Mouse (Mus musculus) lung, postnatal 0 days (tissue): Measurements from ENCODE around the gene Pdss2. TPM values are rescaled to one million over a fixed set of nuclear protein-coding genes. Genes with fewer than 3 reads are reported as not detected.

Source experiments
- ATAC-seq: fragments of 200-750 bp; cut with Nextera tagmentation; 2 replicates; pipeline ENCODE4 v1.8.0; 2017; ENCODE audit warnings: moderate library complexity
- DNase-seq: peaks from one replicate; pipeline ENCODE4 v3.0.0-alpha.2; 2016; ENCODE audit warnings: low spot score
- H3K27ac ChIP-seq: fragments of 300-500 bp; sonication (generic); 2 replicates; pipeline ENCODE4 v1.5.1; 2014; ENCODE audit warnings: antibody characterized with exemption, mild to moderate bottlenecking, low read length, mixed read lengths
- H3K27me3 ChIP-seq: fragments of 300-500 bp; sonication (generic); replicated peaks from 2 replicates; pipeline ENCODE4 v1.6.1; 2014; ENCODE audit warnings: low read length, mixed read lengths; ENCODE audit not compliant: insufficient read depth
- H3K36me3 ChIP-seq: fragments of 300-500 bp; sonication (generic); 2 replicates; pipeline ENCODE4 v1.6.1; 2014; ENCODE audit warnings: low read length, mixed read lengths; ENCODE audit not compliant: insufficient read depth
- H3K4me1 ChIP-seq: fragments of 300-500 bp; sonication (generic); 2 replicates; pipeline ENCODE4 v1.6.1; 2014; ENCODE audit warnings: antibody characterized with exemption, low read depth, low read length, mixed read lengths; ENCODE audit not compliant: insufficient read depth
- H3K4me2 ChIP-seq: fragments of 300-500 bp; sonication (generic); replicated peaks from 2 replicates; pipeline ENCODE4 v1.6.1; 2014; ENCODE audit warnings: low read depth, mild to moderate bottlenecking, low read length, moderate library complexity, mixed read lengths
- H3K4me3 ChIP-seq: fragments of 300-500 bp; sonication (generic); 2 replicates; pipeline ENCODE4 v1.5.1; 2014; ENCODE audit warnings: low read depth, low read length
- H3K9ac ChIP-seq: fragments of 300-500 bp; sonication (generic); replicated peaks from 2 replicates; pipeline ENCODE4 v1.6.1; 2014; ENCODE audit warnings: low read depth, mild to moderate bottlenecking
- H3K9me3 ChIP-seq: fragments of 300-500 bp; sonication (generic); 2 replicates; pipeline ENCODE4 v1.6.1; 2016; ENCODE audit warnings: low read length, mixed read lengths
- CTCF ChIP-seq: IDR thresholded peaks from 2 replicates; pipeline ENCODE4 v1.5.1; 2016; ENCODE audit warnings: antibody characterized with exemption, mild to moderate bottlenecking
- EP300 ChIP-seq: IDR thresholded peaks from 2 replicates; pipeline ENCODE4 v1.6.1; 2016; ENCODE audit warnings: antibody characterized with exemption, mild to moderate bottlenecking, control low read depth
- WGBS: fragments of 180-500 bp; shearing (Covaris S2); extraction: QIAGEN DNeasy Blood & Tissue Kit; methylation state at CpG from one replicate; pipeline ENCODE4 v1.1.7; 2014; 5-methylcytosine and 5-hydroxymethylcytosine counted together
- polyA plus RNA-seq: library from polyadenylated mRNA; unstranded; fragments of >200 nt; fragmentation: Nextera tagmentation; extraction: Ambion mirVana; gene quantifications from 2 replicates; pipeline ENCODE4 v1.2.1, GENCODE M21; 2015

Pdss2 gene
- polyA plus RNA-seq, 1 experiment from 2014 or later = 4.5 TPM

DNA sequence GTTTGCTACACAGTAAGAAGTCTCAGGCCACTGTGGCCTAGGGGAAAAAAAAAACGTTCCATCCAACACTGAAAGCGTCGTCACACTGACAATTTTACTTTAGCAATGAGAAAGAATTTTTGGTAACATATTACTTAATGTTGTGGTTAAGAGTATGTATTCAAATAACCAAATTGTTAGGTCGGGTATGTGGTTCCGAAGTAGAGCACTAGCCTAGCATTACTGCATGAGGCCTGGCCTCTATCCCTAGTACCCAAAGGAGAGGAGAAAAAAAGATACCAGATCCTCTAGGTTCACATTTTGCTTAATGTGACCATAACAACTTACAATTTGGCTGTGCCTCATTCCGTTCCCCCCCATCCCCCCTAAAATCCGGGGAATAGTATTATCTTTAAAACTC is 807 bp upstream of the Pdss2 start:
- WGBS = 9% methylated on average over 7 of the region's 7 CpGs
- no peaks in the 10 kb centered on the region for H3K36me3 ChIP-seq
- no peaks in the 10 kb centered on the region for H3K27me3 ChIP-seq
- TF ChIP-seq EP300 (no peak), CTCF (no peak)
- DNase-seq = peak; percentile 53
- peaks cover 5% of the 10 kb centered on the region; the same call in 1 of the 2 replicates for H3K4me1 ChIP-seq
- H3K4me2 ChIP-seq = peak overlapping the region; percentile 96
- no peak for ATAC-seq
- peak overlapping the region; percentile 61 for H3K4me3 ChIP-seq
- H3K9ac ChIP-seq = peak overlapping the region; percentile 91
- peak overlapping the region; percentile 91 for H3K27ac ChIP-seq
- H3K9me3 ChIP-seq = no peaks in the 10 kb centered on the region

- Histone ChIP-seq H3K4me2 (peak overlapping the region; percentile 96), H3K27me3 (no peaks in the 10 kb centered on the region), H3K36me3 (no peaks in the 10 kb centered on the region), H3K4me1 (peaks cover 5% of the 10 kb centered on the region; the same call in 1 of the 2 replicates), H3K9me3 (no peaks in the 10 kb centered on the region), H3K9ac (peak overlapping the region; percentile 91), H3K4me3 (peak overlapping the region; percentile 61), H3K27ac (peak overlapping the region; percentile 91)
- WGBS = under 1% methylated on average over 25 of the region's 25 CpGs
- DNase-seq (no peak), ATAC-seq (peak; percentile 34)
- TF ChIP-seq EP300 (no peak), CTCF (no peak)
Measured at GRCm38 (mm10) chr10:43221659-43222058, 373 bp downstream of the Pdss2 start.

DNA sequence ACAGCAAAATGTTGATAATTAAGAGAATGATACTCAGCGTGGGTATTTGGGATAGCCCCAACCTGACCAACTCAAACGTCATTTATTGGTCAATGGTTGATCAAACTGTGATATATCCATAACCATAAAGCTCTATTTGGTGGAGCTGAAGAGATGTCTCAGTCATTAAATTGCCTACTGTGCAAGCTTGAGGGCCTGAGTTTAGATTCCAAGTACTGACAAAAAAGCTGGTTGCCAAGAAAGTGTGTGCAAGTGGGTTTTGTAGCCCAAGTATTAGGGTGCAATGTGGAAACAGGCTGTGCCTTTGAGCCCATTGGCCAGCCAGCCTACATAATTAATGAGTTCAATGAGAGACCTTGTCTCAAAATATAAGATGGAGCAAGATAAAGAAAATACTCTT is 2.1 kb downstream of the Pdss2 start:
- no peaks in the 10 kb centered on the region for H3K27me3 ChIP-seq
- TF ChIP-seq EP300 (no peak), CTCF (no peak)
- H3K4me3 ChIP-seq = no peak overlapping the region
- H3K9me3 ChIP-seq = no peaks in the 10 kb centered on the region
- ATAC-seq (no peak), DNase-seq (no peak)
- 89% methylated on average over 2 of the region's 2 CpGs for WGBS
- no peak overlapping the region for H3K27ac ChIP-seq
- H3K36me3 ChIP-seq = no peaks in the 10 kb centered on the region
- no peak overlapping the region for H3K9ac ChIP-seq
- peaks cover 5% of the 10 kb centered on the region; the same call in 1 of the 2 replicates for H3K4me1 ChIP-seq
- H3K4me2 ChIP-seq = no peak overlapping the region

GRCm38 (mm10) chr10:43226391-43226790 is 5.1 kb downstream of the Pdss2 start:
- Histone ChIP-seq H3K9me3 (no peaks in the 10 kb centered on the region), H3K9ac (no peak overlapping the region), H3K4me3 (no peak overlapping the region), H3K4me2 (no peak overlapping the region), H3K4me1 (peaks cover 5% of the 10 kb centered on the region; the same call in 1 of the 2 replicates), H3K27me3 (no peaks in the 10 kb centered on the region), H3K36me3 (no peaks in the 10 kb centered on the region), H3K27ac (no peak overlapping the region)
- no peak for ATAC-seq
- TF ChIP-seq CTCF (no peak), EP300 (no peak)
- no peak for DNase-seq
- WGBS = 79% methylated on average over 1 of the region's 1 CpGs

GRCm38 (mm10) chr10:43229236-43229635 is 8.0 kb downstream of the Pdss2 start:
- no peak overlapping the region for H3K27ac ChIP-seq
- no peak overlapping the region for H3K4me2 ChIP-seq
- H3K27me3 ChIP-seq = no peaks in the 10 kb centered on the region
- no peaks in the 10 kb centered on the region for H3K9me3 ChIP-seq
- no peak for DNase-seq
- H3K36me3 ChIP-seq = no peaks in the 10 kb centered on the region
- 83% methylated on average over 2 of the region's 2 CpGs for WGBS
- no peak overlapping the region for H3K9ac ChIP-seq
- TF ChIP-seq CTCF (no peak), EP300 (no peak)
- no peak overlapping the region for H3K4me3 ChIP-seq
- H3K4me1 ChIP-seq = no peaks in the 10 kb centered on the region
- no peak for ATAC-seq

DNA sequence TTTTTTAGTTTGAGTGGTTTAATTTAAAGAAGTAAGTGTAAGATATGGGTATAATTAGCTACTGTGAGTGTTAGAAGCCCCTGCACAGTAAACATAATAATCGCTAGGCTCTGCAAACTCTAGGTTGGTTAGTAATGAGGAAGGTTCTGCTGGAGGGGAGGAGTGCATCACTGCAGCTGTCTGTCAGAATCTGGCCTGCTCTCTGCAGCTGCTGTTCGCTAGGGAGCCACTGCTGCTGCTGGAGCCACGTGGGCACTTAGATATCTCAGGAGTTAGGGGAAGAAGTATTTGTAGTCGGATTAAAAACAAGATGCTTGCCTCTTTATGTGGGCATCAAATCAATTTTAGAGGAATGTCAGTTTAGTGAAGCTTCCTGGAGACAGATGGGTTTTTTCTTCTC is 13.2 kb downstream of the Pdss2 start:
- TF ChIP-seq CTCF = no peak
- no peak for TF ChIP-seq EP300
- H3K4me3 ChIP-seq = no peak overlapping the region
- H3K36me3 ChIP-seq = no peaks in the 10 kb centered on the region
- 60% methylated on average over 4 of the region's 4 CpGs for WGBS
- H3K9me3 ChIP-seq = no peaks in the 10 kb centered on the region
- H3K27ac ChIP-seq = no peak overlapping the region
- no peaks in the 10 kb centered on the region for H3K4me1 ChIP-seq
- H3K4me2 ChIP-seq = no peak overlapping the region
- H3K9ac ChIP-seq = no peak overlapping the region
- DNase-seq (no peak), ATAC-seq (no peak)
- no peaks in the 10 kb centered on the region for H3K27me3 ChIP-seq

DNA sequence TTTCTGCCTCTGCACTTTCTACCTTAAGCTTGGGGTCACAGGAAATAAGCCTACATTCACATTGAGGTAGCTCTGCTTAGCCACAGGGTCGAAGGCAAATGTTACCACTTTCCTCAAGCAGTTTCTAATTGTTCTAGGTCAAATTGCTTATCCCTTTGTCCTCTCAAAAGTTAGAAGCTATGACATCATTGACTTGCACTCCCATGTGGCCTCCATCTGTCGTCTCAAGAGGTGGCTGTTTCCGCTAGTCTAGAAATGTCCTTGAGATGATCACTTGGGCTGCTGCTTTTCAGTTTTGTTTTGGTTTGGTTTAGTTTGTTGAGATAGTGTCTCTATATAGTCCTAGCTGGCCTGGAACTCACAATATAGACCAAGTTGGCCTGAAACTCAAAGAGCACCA is 13.7 kb downstream of the Pdss2 start:
- H3K4me2 ChIP-seq = no peak overlapping the region
- no peaks in the 10 kb centered on the region for H3K4me1 ChIP-seq
- no peak overlapping the region for H3K27ac ChIP-seq
- no peak overlapping the region for H3K4me3 ChIP-seq
- DNase-seq (no peak), ATAC-seq (no peak)
- 77% methylated on average over 3 of the region's 3 CpGs for WGBS
- H3K27me3 ChIP-seq = no peaks in the 10 kb centered on the region
- TF ChIP-seq EP300 (no peak), CTCF (no peak)
- H3K9me3 ChIP-seq = no peaks in the 10 kb centered on the region
- H3K36me3 ChIP-seq = no peaks in the 10 kb centered on the region
- H3K9ac ChIP-seq = no peak overlapping the region
